Mouse (Mus musculus) large intestine, adult 2 months (tissue): ENCODE results near the gene Znrd1. TPM values are rescaled to one million over a fixed set of nuclear protein-coding genes. Genes with fewer than 3 reads are reported as not detected.
"Not testable (repeated sequence)": the region's sequence is repeated elsewhere in the genome, so short reads cannot be mapped to it uniquely, and the experiment has no call there.

Experiments
- DNase-seq: peaks from one replicate; pipeline ENCODE4 v3.0.0-alpha.2; 2012; ENCODE audit warnings: low read depth, low spot score
- WGBS: fragments of 180-500 bp; shearing (Covaris S2); methylation state at CpG from one replicate; pipeline ENCODE4 v1.1.7; 2018; 5-methylcytosine and 5-hydroxymethylcytosine counted together
- polyA plus RNA-seq: library from polyadenylated mRNA; depleted of rRNA; stranded (reverse); fragments of >200 nt; gene quantifications from 2 replicates; pipeline ENCODE4 v1.2.3, GENCODE M21; 2012; rRNA removed

The Znrd1 gene
- 36.9 and 49.6 TPM in 2 replicates for polyA plus RNA-seq

DNA sequence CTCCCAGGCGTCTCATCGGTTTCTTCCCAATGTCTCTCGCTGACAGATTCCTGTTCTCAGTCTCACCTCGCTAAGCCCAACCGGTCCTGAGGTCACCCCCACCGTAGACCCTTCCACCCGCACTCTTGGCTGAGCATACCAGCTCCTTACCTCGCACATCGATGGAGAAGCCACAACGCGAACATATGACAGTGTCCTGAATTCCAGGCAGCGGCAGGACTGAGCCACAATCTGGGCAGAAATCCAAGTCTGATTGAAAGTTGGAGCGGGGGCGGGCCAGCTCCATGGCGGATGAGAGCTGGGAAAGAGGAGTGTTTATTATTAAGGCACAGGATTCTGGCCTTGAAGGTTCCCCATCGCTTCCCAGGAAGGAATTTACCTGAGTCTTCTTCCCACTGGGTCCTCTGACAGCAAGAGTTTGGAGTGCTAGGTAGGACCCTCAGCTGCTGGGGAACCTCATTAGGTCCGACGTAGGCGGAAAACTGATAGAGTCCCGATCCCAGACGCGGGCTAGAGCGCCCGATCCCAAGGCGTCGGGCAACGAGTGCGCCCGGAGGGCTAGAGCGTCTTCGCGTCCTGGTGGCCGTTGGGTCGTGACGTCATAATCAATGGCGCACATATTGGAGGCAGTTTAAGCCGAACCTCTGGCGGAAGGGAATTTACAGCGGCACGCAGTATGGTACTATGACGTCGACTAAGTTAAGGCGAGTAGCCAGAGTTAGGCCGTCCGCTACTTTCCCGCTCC is at the start of gene Znrd1, which contains the start of gene Znrd1as:
Gene Znrd1 (minus strand): TSS at position 561 of the 745 bp plus-strand sequence.
Gene Znrd1as (plus strand): TSS at position 594 of the 745 bp plus-strand sequence.
- under 1% methylated on average over 46 of the region's 46 CpGs for WGBS
- peak; percentile 94 for DNase-seq

DNA sequence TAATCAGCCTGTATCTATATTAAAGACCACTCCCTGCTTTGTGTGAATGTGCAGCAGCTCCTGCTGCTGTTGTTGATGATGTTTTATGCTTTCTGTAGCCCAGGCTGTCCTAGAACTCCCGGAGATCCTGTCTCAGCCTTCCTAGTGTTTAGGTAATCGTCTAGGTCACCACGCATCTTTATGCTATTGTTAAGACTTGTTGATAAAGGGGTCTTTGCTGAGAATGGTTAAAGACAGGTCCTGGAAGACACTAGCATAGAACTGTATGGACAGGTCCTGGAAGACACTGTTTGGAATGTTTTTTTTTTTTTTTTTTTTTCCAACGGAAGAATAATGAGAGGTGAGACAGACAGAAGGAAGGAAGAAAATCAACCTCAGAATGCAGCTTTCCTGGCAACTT is 45.0 kb upstream of the Znrd1 start:
- no peak for DNase-seq
- 49% methylated on average over 4 of the region's 4 CpGs for WGBS

DNA sequence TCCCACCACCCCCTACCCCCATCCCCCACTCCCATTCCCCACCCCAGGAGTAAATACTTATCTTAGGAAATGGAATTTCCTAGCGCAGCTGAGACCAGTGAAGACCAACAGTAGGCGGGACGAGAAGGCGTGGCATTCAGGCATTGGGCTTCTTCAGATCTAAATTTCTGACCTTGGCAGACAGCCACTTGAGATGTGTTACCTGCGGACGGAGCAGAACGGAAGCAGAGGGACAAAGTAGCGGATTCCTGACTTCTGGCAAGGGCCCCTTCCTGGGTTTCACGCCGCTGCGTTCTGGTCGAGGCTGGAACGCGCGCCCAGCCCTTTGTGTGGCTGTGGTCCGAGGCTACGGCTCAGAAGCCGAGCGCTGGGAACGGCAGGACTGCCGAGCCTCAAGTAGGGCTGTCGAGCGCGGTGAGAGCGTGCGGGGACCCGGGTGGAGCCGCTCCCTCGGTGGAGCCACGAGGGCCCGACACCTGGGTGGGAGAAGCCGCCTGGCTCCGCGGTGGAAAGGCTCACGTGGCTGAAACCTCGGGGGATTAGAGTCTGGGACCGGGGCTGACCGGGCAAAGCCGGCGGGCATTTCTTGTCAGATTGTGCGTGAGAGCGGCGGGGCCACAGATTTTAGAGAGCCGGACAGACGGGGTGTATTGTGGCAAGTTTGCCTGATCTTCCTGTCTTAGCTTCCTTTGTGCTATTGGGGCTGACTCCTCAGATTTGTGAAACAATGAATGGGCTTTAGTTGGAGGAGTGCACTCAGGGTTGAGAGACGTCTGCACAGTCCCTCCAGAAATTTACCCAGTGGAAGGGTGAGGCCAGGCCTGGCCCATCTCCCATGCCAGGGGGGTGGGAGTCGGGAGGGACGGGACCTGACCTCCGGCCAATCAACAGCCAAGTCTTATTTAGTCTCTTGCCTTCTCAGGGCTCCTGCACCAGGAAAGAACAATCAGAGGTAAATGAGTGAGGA is 44.3 kb upstream of the Znrd1 start:
- no peak for DNase-seq
- under 1% methylated on average over 49 of the region's 49 CpGs for WGBS

DNA sequence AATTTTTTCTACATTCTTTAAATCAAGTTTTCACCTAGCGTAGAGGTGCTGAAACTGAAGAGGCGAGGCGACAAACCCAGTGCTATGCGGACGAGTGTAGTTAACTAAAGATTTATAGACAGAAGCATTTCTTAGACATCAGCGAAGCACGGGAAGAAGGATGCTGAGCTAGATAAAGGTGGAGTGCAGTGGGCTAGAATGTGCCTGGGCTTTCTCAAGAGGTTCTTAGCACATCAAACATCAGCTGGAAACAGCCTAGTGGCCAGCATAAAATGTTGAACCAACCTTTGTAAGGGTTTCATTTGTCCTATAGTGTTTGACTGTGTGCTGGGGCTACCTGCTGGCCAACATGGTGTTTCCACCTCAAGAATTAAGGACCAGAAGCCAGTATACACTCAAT is 42.5 kb upstream of the Znrd1 start, which contains the start of gene Zfp57:
Gene Zfp57 (plus strand): TSS at position 301 of the 400 bp plus-strand sequence.
- WGBS, result 93% methylated on average over 7 of the region's 7 CpGs
- DNase-seq, result no peak

DNA sequence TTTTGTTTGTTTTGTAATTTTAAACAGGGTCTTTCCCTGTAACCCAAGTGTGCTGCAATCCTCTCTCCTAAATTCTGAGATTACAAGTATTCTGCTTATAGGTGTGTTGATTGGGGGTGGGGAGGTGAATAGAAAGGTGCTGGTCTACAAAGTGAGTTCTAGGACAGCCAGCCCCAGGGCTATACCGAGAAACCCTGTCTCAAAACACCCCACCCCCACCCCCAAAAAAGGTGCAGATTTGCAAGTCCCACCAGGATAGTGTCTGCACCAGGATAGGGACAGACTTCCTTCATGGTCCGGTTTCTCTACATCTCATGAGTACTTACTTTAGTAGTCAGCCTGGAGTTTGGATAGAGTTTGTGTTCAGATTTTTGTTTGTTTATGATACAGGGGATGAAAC is 40.1 kb upstream of the Znrd1 start:
- 76% methylated on average over 2 of the region's 2 CpGs for WGBS
- DNase-seq, result no peak

DNA sequence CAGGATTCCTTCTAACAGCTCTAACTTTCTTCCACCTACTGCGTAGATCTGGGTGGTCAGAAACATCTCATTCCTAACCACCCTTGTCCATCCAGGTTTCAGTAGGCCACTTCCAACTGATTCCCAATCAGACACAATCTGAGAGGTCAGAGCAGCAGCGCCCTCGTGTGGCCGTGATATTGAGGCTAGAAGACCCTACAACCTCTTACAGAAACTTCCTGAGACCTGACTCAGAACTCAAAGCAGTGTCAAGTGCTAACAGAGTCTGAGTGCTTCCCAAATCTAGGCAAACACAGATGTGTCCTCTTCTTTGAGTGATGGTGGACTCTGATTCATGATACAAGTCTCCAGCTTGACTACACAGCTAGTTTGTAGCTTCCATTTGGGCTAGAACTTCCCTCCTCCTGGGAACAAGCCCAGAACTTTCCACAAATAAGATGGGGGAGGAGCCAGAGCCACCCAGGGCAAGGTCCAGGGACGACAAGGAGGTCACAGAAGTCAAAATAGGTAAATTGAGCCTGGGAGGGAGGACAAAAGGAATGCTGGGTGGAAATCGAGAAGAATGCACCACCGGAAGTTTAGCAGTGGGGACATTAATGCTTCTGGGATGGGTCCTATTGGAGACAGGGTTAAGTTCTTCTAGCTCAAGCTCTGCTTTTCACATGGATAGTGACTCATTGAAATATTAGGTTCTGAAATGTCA is 38.8 kb upstream of the Znrd1 start:
- 16% methylated on average over 7 of the region's 7 CpGs for WGBS

DNA sequence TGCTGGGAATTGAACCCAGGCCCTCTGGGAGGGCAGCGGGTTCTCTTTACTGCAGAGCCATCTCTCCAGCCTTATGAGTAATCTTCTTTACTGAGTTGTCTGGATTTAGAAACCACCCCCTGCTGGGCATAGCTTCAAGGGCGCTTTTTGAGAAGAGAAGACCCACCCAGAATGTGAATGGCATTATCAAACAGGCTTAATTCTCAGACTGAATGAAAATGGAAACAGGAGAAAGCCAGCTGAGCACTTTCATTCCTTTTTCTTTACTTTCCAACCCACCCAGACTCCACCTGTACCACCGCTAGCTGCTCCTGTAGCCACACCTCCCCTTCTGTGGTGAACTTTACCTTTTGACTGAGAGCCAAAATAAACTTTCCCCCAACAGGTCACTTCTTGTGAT is 37.1 kb upstream of the Znrd1 start:
- WGBS, result 41% methylated on average over 3 of the region's 3 CpGs
- DNase-seq, result no peak

More for the DNA sequence above, 38.8 kb upstream of the Znrd1 start:
- peak; percentile 59 for DNase-seq

DNA sequence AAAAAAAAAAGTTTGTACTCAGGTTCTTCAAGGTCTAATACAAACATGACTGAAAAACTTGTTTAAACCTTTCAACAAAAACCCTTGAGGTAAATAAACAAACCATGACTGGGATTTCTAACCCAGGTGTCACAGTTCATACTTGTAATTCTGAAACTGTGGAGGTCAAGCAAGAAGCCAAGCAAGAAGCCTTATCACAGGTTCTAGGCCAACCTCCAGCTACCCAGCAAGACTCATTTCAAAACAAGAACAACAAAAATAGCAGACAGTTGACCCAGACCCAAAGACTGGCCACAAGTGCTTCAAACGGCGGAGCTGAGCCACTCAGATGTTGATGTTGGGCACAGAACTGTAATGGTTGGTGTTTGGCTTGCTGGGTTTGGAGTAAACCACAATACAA is 36.2 kb upstream of the Znrd1 start:
- no peak for DNase-seq
- WGBS, result 79% methylated on average over 2 of the region's 2 CpGs

DNA sequence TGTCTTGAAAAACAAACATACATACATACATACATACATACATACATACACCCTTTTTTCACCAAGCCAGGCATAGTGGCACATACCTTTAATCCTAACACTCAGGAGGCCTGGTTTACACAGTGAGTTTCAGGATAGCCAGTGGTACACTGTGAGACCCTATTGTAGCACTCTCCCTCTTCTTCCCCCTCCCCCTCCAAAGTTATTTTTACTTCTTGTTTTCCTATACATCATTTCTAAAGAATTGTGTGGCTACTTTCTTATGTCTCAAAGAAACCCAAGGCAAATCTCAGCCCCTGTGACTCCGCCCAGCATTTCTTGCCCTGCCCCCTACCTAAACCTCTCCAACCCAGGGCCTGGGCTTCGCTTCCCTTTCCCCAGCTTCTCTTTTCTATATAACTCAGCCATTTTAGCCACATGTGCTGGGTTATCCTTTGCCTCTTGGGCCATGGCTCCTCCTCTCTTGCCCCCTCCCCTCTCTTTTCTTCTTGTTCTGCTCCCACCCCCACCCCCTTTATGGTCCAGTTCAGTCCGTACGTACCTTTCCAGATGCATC is 35.5 kb upstream of the Znrd1 start:
- WGBS, result 90% methylated on average over 4 of the region's 4 CpGs
- no peak for DNase-seq

DNA sequence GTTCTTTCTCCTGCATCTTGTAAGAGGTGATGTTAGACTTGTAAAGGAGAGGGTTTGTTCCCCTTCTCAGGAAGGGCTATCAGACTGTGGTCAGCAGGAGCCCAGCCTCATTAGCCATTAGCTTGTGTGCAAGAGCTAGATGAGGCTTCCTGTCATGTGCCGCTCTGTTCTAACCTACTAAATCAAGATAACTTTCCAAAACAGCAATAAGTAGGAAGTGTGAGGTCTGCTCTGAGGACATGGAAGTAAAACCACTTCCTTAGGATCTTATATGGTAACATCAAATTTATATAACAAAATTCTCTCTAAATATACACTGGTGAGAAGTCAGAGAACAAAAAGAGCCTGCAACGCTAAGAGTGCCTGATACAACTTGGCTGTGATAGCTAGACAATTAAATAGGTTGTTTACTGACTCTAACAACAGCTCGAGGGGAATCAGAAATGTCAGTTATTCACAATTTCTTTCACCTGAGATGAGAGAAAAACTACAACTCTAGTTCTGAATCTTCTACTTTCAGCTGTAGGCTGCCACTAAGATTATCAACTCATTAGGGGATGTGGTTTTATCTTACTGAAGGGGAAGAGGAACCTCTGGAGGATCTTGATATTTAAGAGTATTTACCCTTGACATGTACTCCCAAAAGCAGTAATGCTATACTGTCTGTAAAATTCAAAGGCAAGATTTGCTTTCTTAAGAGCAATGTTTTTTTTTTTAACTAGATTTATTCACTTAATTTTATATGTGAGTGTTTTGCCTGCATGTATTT is 34.2 kb upstream of the Znrd1 start:
- 41% methylated on average over 3 of the region's 3 CpGs for WGBS

DNA sequence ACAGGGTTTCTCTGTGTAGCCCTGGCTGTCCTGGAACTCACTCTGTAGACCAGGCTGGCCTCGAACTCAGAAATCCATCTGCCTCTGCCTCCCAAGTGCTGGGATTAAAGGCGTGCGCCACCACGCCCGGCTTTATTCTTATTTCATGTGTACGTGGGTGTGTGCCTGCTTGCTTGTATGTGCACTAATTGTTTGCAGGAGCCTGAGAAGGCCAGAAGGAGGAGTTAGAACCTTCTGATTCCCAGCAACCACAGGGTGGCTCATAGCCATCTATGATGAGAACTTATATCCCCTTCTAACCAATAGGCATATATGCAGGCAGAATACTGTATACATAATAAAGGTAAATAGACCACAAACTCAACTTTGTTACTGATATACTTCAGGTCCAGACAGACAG is 32.3 kb upstream of the Znrd1 start:
- DNase-seq, result not testable (repeated sequence)
- 84% methylated on average over 6 of the region's 6 CpGs for WGBS

More for the DNA sequence above, 34.2 kb upstream of the Znrd1 start:
- no peak for DNase-seq

DNA sequence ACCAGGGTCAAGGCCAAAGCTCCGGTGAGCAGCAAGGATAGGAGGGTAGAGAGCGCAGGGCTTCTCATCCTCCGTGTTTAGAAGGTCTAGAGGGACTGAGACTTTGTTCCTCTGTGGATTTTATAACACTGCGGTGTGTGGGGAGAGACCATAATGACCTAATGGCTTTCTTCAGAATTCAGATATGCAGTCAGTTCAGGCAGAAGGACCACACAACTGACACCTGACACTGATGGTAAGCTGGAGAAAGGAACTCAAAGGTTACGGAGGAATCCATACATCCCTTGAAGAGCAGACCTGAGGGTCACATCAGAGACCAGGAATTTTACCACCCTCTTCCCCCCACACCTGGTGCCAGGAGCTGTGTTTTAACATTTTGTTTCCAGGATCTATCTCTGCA is 31.1 kb upstream of the Znrd1 start, which contains the start of gene H2-M5:
Gene H2-M5 (minus strand): TSS at position 101 of the 400 bp plus-strand sequence.
- 45% methylated on average over 5 of the region's 5 CpGs for WGBS

DNA sequence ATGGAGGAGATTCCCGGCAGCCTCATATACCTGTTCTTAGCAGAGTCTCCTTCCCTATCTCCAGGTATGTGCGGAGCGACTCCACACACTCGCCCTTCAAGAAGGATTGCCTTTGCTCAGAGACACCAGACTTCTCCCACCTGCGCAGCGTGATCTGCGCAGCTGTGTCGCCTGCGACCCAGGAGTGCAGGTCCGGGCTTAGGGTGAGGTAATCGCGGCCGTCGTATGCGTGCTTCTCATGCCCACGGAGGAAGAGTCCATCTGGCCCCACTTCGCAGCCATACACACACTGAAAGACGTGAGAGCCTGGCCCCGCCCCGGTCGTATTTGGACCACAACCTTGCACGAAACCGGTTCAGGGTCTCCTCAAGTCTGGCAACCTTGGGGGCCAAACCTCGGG is 30.1 kb upstream of the Znrd1 start:
- no peak for DNase-seq
- WGBS, result 12% methylated on average over 24 of the region's 24 CpGs

More for the DNA sequence above, 31.1 kb upstream of the Znrd1 start, which contains the start of gene H2-M5:
- DNase-seq, result no peak

DNA sequence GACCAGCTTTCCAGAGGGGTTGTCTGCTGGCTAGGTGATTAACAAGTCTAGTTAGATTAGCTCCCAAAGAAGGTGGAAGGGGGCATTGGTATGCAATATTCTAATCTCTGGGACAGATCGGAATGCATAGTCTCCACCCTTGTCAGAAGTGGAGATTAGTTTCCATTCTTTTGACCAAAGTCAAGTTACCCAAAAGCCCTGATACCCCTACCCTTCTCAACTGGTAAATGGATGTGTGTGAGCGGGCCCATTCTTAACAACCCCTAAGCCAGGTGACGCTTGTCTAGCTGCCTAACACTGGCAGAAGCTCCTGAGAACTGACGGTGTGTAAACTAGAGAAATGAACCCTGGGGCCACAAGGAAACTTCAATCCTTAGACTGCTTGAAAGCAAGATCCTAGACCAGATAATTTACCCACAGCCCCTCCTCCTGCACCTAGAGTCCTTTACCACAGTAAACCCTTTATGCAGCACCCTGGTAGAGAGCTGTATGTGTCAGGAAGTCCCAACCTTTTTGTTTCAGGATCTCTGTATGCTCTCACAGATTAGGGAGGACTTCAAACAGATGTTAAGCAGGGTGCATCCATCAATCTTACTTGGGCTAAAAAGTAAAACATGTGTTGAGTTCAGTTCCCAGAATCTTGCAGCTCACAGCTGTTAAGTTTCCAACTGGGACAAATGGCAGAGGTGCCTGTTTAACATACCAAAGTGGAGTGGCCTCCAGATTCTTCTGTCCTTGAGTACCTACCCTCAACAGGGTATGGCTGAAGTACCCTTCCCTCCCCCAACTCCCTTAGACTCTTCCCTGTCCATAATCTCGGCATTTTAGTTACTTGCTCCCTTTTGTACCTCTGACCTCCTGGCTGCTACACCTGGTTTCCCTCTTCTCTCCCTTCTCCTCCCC is 24.1 kb upstream of the Znrd1 start:
- DNase-seq, result no peak
- 63% methylated on average over 5 of the region's 5 CpGs for WGBS

DNA sequence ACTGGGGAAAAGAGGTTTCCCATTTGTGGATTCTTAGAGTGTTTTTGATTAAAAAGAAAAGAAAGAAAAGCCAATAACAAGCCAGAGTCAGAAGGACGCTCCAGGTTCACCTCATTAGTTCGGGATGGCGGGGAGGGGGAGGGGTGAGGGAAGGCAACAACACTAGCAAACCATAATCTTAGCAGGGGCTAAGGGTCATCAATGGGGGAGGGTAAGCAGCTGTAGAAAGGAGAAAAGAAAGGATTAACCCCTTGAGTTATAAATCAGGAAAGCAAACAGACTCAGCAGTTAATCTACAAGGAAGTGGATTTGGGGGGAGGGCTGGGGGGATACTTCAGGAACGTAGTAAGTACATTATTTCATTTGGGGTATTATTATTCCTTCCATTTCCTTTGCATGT is 23.5 kb upstream of the Znrd1 start:
- DNase-seq, result no peak
- WGBS, result 25% methylated on average over 4 of the region's 4 CpGs

DNA sequence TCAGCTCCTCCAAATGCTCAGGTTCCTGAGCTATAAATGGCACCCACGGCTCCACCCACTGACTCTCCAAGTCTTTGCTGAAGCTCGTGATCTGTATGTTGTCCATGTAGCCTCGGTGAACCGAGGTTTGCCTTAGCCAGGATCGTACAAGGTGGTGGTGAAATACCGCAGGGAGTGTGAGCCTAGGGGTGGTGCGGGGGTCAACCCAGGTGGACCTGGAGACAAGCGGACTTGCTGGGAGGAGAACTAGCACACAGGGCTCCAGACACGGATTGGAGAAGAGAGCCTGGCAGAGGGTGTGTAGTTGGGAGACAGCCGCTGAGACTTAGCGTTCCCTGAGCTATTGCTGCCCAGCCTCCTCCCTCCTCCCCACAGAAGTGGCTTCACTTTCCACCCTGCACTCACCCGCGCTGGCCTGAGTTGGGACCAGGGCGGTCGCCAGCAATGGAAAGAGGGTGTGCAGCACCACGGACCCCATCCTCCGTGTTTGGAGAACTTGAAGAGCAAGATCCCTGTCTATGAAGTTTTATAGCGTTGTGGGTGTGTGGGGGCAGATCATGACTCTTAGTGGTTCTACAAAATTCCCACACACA is 23.0 kb upstream of the Znrd1 start, which contains the start of gene 2410137M14Rik:
Gene 2410137M14Rik (minus strand): TSS at position 17 of the 593 bp plus-strand sequence.
- 9% methylated on average over 18 of the region's 18 CpGs for WGBS
- no peak for DNase-seq

DNA sequence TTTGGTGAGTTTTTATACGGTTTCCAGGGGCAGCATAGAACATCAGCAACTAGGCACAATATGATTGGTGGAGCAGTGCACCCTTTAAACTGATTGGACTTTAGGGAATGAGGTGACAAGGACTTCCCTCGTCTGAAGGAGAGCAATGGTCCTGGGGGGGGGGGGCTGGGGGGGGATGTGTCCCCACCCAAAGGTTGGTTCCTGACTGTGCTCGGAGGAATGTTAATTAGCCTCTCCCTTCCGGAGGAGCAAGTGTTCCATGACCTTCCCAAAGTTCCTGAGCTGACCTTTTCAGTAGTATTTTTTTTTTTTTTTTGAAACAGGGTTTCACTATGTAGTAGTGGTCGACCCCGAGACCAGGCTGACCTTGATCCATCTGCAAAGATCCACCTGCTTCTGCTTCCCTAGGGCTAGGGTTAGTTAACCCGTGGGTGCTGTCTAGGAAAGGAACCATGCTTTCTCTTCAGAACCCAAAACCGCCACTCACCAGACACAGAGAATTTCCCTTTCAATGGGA is 15.0 kb upstream of the Znrd1 start:
- 57% methylated on average over 8 of the region's 8 CpGs for WGBS
- no peak for DNase-seq
